Mouse (Mus musculus): ENCODE data around the gene Cdh4. TPM values are rescaled to one million over a fixed set of nuclear protein-coding genes. Genes with fewer than 3 reads are reported as not detected.

Gene Cdh4
- polyA plus RNA-seq, 1 experiment from 2014 or later, result 22.6 TPM

- no peak overlapping the region for H3K4me3 ChIP-seq
- H3K9me3 ChIP-seq, result no peaks in the 10 kb centered on the region
- no peaks in the 10 kb centered on the region for H3K4me1 ChIP-seq
- WGBS, result 82% methylated on average over 10 of the region's 10 CpGs
- no peaks in the 10 kb centered on the region for H3K36me3 ChIP-seq
- no peak for ATAC-seq (ENCODE audit: low FRiP score, low read depth)
- no peaks in the 10 kb centered on the region for H3K27me3 ChIP-seq (replicated peaks)
- no peak overlapping the region for H3K4me2 ChIP-seq (replicated peaks)
- no peak overlapping the region for H3K27ac ChIP-seq
- no peak overlapping the region for H3K9ac ChIP-seq
These were observed 163.0 kb downstream of the Cdh4 start for GRCm38 (mm10) chr2:179605255-179605654.

DNA sequence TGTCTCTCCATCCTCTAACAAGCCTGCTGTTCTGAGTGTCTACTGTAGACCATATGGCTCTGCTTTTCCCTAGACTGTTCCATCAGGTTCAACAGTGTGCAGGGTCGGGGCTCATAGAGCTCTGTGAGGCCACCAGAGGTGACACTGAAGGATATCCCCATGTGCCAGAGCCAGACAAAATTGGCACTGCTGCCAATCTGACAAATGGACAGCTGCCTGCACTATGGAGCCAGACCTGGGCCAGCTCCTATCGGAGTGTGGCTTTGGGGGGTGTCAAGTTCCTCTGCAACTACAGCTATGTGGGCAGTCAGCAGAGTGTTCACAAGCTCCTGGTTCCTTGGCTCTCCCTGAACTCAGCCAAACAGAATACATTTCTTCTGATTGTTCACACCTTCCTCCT is 164.1 kb downstream of the Cdh4 start:
- ATAC-seq (ENCODE audit: low FRiP score, low read depth), result no peak
- H3K9me3 ChIP-seq, result no peaks in the 10 kb centered on the region
- 84% methylated on average over 2 of the region's 2 CpGs for WGBS

DNA sequence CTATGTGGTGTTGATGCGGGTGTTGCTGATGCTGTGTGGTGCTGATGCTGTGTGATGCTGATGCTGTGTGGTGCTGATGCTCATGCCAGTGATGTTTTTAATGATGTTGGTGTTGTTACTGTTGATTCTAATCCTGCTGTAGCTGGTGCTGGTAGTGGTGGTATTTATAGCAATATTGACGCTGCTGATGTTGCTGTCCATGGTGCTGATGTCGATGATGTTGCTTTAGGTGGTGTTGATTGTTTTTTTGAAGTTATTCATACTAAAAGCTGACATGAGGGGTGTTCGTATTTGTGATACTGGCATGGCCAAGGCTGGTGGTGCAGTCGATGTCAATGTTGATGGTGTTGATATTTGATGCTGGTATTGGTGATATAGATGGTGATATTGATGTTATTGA is 173.7 kb downstream of the Cdh4 start:
- H3K9me3 ChIP-seq, result no peaks in the 10 kb centered on the region
- no peak overlapping the region for H3K27ac ChIP-seq
- H3K9ac ChIP-seq, result no peak overlapping the region
- 57% methylated on average over 5 of the region's 5 CpGs for WGBS
- H3K4me3 ChIP-seq, result no peak overlapping the region
- no peaks in the 10 kb centered on the region for H3K27me3 ChIP-seq (replicated peaks)
- no peak overlapping the region for H3K4me2 ChIP-seq (replicated peaks)
- H3K4me1 ChIP-seq, result no peaks in the 10 kb centered on the region
- no peaks in the 10 kb centered on the region for H3K36me3 ChIP-seq
- ATAC-seq (ENCODE audit: low FRiP score, low read depth), result no peak

More for the DNA sequence above, 164.1 kb downstream of the Cdh4 start:
- Histone ChIP-seq H3K27ac (no peak overlapping the region), H3K9ac (no peak overlapping the region), H3K27me3 (replicated peaks) (no peaks in the 10 kb centered on the region), H3K4me1 (no peaks in the 10 kb centered on the region), H3K4me2 (replicated peaks) (no peak overlapping the region), H3K36me3 (no peaks in the 10 kb centered on the region), H3K4me3 (no peak overlapping the region)

- no peaks in the 10 kb centered on the region for H3K9me3 ChIP-seq
- no peak overlapping the region for H3K27ac ChIP-seq
- H3K4me2 ChIP-seq (replicated peaks), result no peak overlapping the region
- no peak for ATAC-seq (ENCODE audit: low FRiP score, low read depth)
- H3K27me3 ChIP-seq (replicated peaks), result no peaks in the 10 kb centered on the region
- no peak overlapping the region for H3K4me3 ChIP-seq
- no peak overlapping the region for H3K9ac ChIP-seq
- H3K4me1 ChIP-seq, result peaks cover 16% of the 10 kb centered on the region; the same call in 1 of the 2 replicates
- no peaks in the 10 kb centered on the region for H3K36me3 ChIP-seq
- 51% methylated on average over 17 of the region's 17 CpGs for WGBS
These were observed 181.6 kb downstream of the Cdh4 start for GRCm38 (mm10) chr2:179623643-179624473.

DNA sequence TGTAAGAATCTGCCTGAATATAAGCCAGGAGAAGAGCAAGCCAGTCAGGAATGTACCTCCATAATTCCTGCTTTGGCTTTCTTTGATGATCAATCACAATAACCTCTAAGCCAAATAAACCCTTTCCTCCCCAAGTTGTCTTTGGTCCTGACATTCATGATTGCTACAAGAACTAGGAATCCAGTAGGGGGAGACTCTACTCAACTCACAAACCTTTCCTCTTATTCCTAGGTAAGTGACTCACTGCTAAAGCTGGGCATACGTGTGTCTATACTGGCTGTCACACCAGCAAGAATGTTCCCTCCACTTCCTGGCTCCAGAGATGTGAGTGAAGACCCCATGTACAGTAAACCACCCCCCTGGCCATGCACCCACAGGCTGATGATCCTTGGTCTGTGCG is 185.3 kb downstream of the Cdh4 start:
- H3K9me3 ChIP-seq, result no peaks in the 10 kb centered on the region
- peaks cover 16% of the 10 kb centered on the region; the same call in 1 of the 2 replicates for H3K4me1 ChIP-seq
- no peak overlapping the region for H3K4me2 ChIP-seq (replicated peaks)
- no peak overlapping the region for H3K4me3 ChIP-seq
- no peaks in the 10 kb centered on the region for H3K36me3 ChIP-seq
- no peak overlapping the region for H3K27ac ChIP-seq
- H3K9ac ChIP-seq, result no peak overlapping the region
- no peaks in the 10 kb centered on the region for H3K27me3 ChIP-seq (replicated peaks)
- whole genome bisulfite sequencing, result 90% methylated on average over 2 of the region's 2 CpGs
- ATAC-seq (ENCODE audit: low FRiP score, low read depth), result no peak

DNA sequence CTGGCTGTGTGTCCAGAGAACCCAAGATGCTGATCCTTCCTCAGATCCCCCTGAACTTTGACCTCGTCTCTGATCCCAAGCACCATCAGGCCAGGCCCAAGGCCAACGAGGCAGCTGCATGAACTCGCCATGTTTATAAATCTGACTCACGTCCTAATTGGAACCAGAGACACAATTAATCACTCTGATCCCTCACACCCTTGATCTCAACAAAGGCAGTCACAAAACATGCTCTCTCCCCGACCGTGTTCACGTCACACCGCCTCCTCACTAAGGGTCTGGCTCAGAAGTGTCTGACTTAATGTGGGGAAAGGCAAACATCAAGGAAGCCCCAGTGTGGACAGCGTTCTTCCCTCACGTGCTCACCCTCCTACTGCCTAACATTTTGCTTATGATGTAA is 188.5 kb downstream of the Cdh4 start:
- 0 out of 2 replicates have a peak, but pooled peaks have one; percentile 33 for ATAC-seq (ENCODE audit: low FRiP score, low read depth)
- no peak overlapping the region for H3K4me3 ChIP-seq
- no peak overlapping the region for H3K27ac ChIP-seq
- no peak overlapping the region for H3K4me2 ChIP-seq (replicated peaks)
- no peaks in the 10 kb centered on the region for H3K36me3 ChIP-seq
- no peaks in the 10 kb centered on the region for H3K9me3 ChIP-seq
- H3K27me3 ChIP-seq (replicated peaks), result no peaks in the 10 kb centered on the region
- 50% methylated on average over 10 of the region's 10 CpGs for WGBS
- no peak overlapping the region for H3K9ac ChIP-seq
- 0 out of 2 replicates have a peak, but pooled peaks cover 2% of the 10 kb centered on the region for H3K4me1 ChIP-seq

DNA sequence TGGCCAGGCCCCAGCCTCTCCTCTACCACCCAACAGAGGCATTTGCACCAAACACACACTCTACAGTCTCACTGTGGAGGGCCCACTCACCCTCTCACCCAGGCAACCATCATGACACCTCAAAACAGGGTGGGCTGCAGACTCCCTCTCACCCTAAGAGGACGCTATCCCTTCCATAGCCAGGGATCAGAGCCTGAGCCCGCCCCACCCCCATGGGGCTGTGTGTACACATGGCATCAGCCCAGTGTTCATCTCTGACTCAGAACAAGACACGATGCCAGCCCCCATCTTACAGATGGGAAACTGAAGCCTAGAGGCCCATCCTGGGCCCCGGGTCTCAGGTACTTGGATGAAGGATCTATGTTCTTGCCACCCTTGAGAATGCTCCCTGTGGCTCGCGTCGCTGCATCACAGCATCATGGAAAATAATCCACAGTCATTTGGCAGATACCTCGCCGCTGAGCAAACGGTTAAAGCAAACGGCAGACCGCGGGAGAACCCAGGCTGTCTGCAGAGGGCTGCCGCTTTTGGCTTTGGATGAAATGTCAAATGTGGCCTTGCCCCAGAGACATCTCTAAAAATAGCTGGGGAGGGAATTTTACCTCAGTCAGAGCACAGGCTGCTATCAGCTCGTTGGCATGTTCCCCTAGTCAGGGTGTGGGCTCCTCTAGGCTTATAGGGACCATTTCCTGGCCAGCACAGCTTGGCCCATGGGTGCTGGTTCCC is 198.5 kb downstream of the Cdh4 start:
- H3K27me3 ChIP-seq (replicated peaks), result no peaks in the 10 kb centered on the region
- H3K27ac ChIP-seq, result no peak overlapping the region
- H3K4me3 ChIP-seq, result no peak overlapping the region
- WGBS, result 91% methylated on average over 15 of the region's 15 CpGs
- ATAC-seq (ENCODE audit: low FRiP score, low read depth), result no peak
- H3K9me3 ChIP-seq, result no peaks in the 10 kb centered on the region; the same call in 1 of the 2 replicates
- no peak overlapping the region for H3K9ac ChIP-seq
- no peak overlapping the region for H3K4me2 ChIP-seq (replicated peaks)
- no peaks in the 10 kb centered on the region for H3K36me3 ChIP-seq
- H3K4me1 ChIP-seq, result 0 out of 2 replicates have a peak, but pooled peaks cover 4% of the 10 kb centered on the region

DNA sequence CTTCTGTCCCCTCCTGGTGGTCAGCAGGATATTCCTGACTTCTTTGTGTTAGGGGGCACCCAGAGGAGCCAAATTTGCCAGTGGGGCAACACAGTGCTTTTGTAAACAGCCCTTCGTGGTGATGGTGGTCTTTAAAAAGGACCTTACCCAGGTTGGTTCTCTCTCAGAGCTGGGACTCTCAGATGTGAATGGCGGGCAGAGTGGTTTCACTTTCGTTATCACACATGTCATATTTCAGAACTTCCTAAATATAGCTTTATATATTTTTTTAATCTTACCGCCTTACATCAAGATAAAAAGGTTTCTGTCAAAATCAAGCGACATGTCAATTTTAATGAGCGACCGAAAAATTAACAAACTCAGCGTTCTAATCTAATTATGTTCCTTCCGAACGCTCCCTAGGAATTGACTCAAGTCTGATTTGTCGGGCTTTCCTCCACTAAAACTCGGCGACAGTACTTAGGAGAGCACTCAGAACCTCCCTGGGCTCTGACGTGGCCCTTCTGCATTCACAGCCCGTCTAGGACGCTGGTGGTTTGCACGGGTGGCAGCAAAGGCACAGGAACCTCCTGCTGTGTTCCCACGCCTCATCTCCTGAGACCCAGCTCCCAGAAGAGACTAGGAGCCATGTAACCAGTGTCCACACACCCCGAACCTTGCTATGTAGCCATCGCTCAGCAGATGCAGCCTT is 206.5 kb downstream of the Cdh4 start:
- H3K9me3 ChIP-seq, result no peaks in the 10 kb centered on the region; the same call in 1 of the 2 replicates
- no peak overlapping the region for H3K9ac ChIP-seq
- H3K4me1 ChIP-seq, result no peaks in the 10 kb centered on the region
- 83% methylated on average over 20 of the region's 20 CpGs for WGBS
- no peaks in the 10 kb centered on the region for H3K27me3 ChIP-seq (replicated peaks)
- no peaks in the 10 kb centered on the region for H3K36me3 ChIP-seq
- no peak overlapping the region for H3K4me3 ChIP-seq
- H3K4me2 ChIP-seq (replicated peaks), result no peak overlapping the region
- ATAC-seq (ENCODE audit: low FRiP score, low read depth), result no peak
- no peak overlapping the region for H3K27ac ChIP-seq

- 73% methylated on average over 4 of the region's 4 CpGs for WGBS
- Histone ChIP-seq H3K9ac (no peak overlapping the region), H3K4me1 (no peaks in the 10 kb centered on the region), H3K27ac (no peak overlapping the region), H3K9me3 (no peaks in the 10 kb centered on the region), H3K27me3 (replicated peaks) (0 out of 2 replicates have a peak, but pooled peaks cover 3% of the 10 kb centered on the region), H3K36me3 (no peaks in the 10 kb centered on the region), H3K4me3 (no peak overlapping the region), H3K4me2 (replicated peaks) (no peak overlapping the region)
- no peak for ATAC-seq (ENCODE audit: low FRiP score, low read depth)
These were observed 207.1 kb downstream of the Cdh4 start for GRCm38 (mm10) chr2:179649370-179649769.

- H3K4me2 ChIP-seq (replicated peaks), result no peak overlapping the region
- WGBS, result 82% methylated on average over 9 of the region's 9 CpGs
- no peak for ATAC-seq (ENCODE audit: low FRiP score, low read depth)
- no peak overlapping the region for H3K27ac ChIP-seq
- H3K27me3 ChIP-seq (replicated peaks), result 0 out of 2 replicates have a peak, but pooled peaks cover 3% of the 10 kb centered on the region
- no peak overlapping the region for H3K4me3 ChIP-seq
- no peaks in the 10 kb centered on the region for H3K4me1 ChIP-seq
- H3K9me3 ChIP-seq, result no peaks in the 10 kb centered on the region
- no peaks in the 10 kb centered on the region for H3K36me3 ChIP-seq
- H3K9ac ChIP-seq, result no peak overlapping the region
These were observed 207.9 kb downstream of the Cdh4 start for GRCm38 (mm10) chr2:179650168-179650567.

DNA sequence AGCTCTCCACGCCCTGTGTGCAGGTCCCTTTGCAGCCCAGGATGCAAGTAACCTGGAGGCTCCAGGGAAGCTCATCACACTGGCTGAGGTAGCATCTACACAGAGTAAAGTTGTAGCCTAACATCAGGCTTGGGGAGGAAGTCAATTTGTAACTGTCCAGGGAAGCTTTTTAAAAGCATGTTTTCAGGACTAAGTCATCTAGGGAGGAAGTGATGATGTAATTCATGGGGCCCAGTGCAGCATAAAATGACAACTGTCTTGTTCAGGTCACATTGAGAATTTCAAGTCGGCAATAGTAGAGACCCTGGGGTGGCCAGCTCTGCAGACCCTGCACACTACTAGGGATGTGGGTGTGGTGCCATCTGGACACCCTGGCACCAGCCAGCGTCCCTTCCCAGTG is 213.3 kb downstream of the Cdh4 start:
- H3K36me3 ChIP-seq, result no peaks in the 10 kb centered on the region
- 88% methylated on average over 3 of the region's 3 CpGs for WGBS
- H3K9ac ChIP-seq, result no peak overlapping the region
- no peaks in the 10 kb centered on the region for H3K9me3 ChIP-seq
- no peak overlapping the region for H3K4me3 ChIP-seq
- no peak overlapping the region for H3K4me2 ChIP-seq (replicated peaks)
- H3K27ac ChIP-seq, result no peak overlapping the region
- ATAC-seq (ENCODE audit: low FRiP score, low read depth), result no peak
- H3K4me1 ChIP-seq, result no peaks in the 10 kb centered on the region
- H3K27me3 ChIP-seq (replicated peaks), result 0 out of 2 replicates have a peak, but pooled peaks cover 7% of the 10 kb centered on the region

GRCm38 (mm10) chr2:179659254-179659653 is 217.0 kb downstream of the Cdh4 start:
- Histone ChIP-seq H3K4me1 (peaks cover 23% of the 10 kb centered on the region), H3K4me2 (replicated peaks) (no peak overlapping the region), H3K27ac (no peak overlapping the region), H3K4me3 (no peak overlapping the region), H3K9me3 (no peaks in the 10 kb centered on the region), H3K9ac (no peak overlapping the region), H3K36me3 (no peaks in the 10 kb centered on the region), H3K27me3 (replicated peaks) (peaks cover 19% of the 10 kb centered on the region)
- ATAC-seq (ENCODE audit: low FRiP score, low read depth), result no peak
- WGBS, result 86% methylated on average over 1 of the region's 1 CpGs
